Mouse (Mus musculus) cortical plate, adult 2 months (tissue): ENCODE results near the gene Kctd20. TPM values are rescaled to one million over a fixed set of nuclear protein-coding genes. Genes with fewer than 3 reads are reported as not detected.
A peak's percentile ranks its signal among the peaks of the same experiment; 100 is the strongest.

Source experiments
- H3K27ac ChIP-seq: fragments of 200-500 bp; 2 replicates; pipeline ENCODE4 v1.5.1; 2012; ENCODE audit warnings: low read length, control low read depth, inconsistent platforms; ENCODE audit not compliant: insufficient read depth
- H3K4me1 ChIP-seq: fragments of 200-500 bp; 2 replicates; pipeline ENCODE4 v1.6.1; 2011; ENCODE audit warnings: low read length; ENCODE audit not compliant: control insufficient read depth, insufficient read depth
- H3K4me3 ChIP-seq: fragments of 200-500 bp; 2 replicates; pipeline ENCODE4 v1.5.1; 2011; ENCODE audit warnings: mild to moderate bottlenecking, low read length, control low read depth; ENCODE audit not compliant: insufficient read depth
- CTCF ChIP-seq: fragments of 200-500 bp; IDR thresholded peaks from 2 replicates; pipeline ENCODE4 v1.5.1; 2011; ENCODE audit warnings: mild to moderate bottlenecking, control low read depth, low read length; ENCODE audit not compliant: insufficient read depth; ENCODE audit errors: extremely low read depth
- POLR2A ChIP-seq: fragments of 200-500 bp; IDR thresholded peaks from 2 replicates; pipeline ENCODE4 v1.6.1; 2011; ENCODE audit warnings: mild to moderate bottlenecking, low read length, control low read depth; ENCODE audit not compliant: insufficient read depth; ENCODE audit errors: extremely low read depth
- polyA plus RNA-seq: library from polyadenylated mRNA; depleted of rRNA; stranded (reverse); fragments of >200 nt; gene quantifications from 2 replicates; pipeline ENCODE4 v1.2.3, GENCODE M21; 2012; rRNA removed

Kctd20 gene
- polyA plus RNA-seq: 46.5 and 50.0 TPM in 2 replicates

GRCm38 (mm10) chr17:28951831-28952799 lies at the start of gene Kctd20:
Kctd20 (plus strand) TSS chr17:28951950.
- Histone ChIP-seq H3K27ac (peak within 1 kb of the TSS; percentile 99), H3K4me3 (peak within 1 kb of the TSS; percentile 86), H3K4me1 (peaks cover 6% of the 10 kb centered on the region; the same call in 1 of the 2 replicates)
- TF ChIP-seq CTCF (no peak), POLR2A (peak; percentile 74)

GRCm38 (mm10) chr17:28904546-28905376 lies 47.0 kb upstream of the Kctd20 start:
- TF ChIP-seq POLR2A (peak; percentile 70; the same call in 1 of the 2 replicates), CTCF (peak; percentile 68)
- Histone ChIP-seq H3K27ac (peak overlapping the region; percentile 70), H3K4me1 (peaks cover 7% of the 10 kb centered on the region), H3K4me3 (no peak overlapping the region)

GRCm38 (mm10) chr17:28905377-28905916 lies 46.3 kb upstream of the Kctd20 start:
- Histone ChIP-seq H3K4me3 (no peak overlapping the region), H3K4me1 (peaks cover 7% of the 10 kb centered on the region), H3K27ac (peak overlapping the region; percentile 70)
- TF ChIP-seq POLR2A: no peak
- no peak for TF ChIP-seq CTCF

- Histone ChIP-seq H3K27ac (peak overlapping the region; percentile 24; the same call in 1 of the 2 replicates), H3K4me1 (peaks cover 7% of the 10 kb centered on the region), H3K4me3 (no peak overlapping the region)
- TF ChIP-seq POLR2A (peak; percentile 43; the same call in 1 of the 2 replicates), CTCF (no peak)
These were observed 43.8 kb upstream of the Kctd20 start for GRCm38 (mm10) chr17:28907959-28908358.

GRCm38 (mm10) chr17:28909252-28909941 lies 42.4 kb upstream of the Kctd20 start:
- H3K4me1 ChIP-seq: peaks cover 7% of the 10 kb centered on the region
- no peak overlapping the region for H3K27ac ChIP-seq
- no peak overlapping the region for H3K4me3 ChIP-seq
- TF ChIP-seq CTCF (0 out of 2 replicates have a peak, but pooled peaks have one; percentile 18), POLR2A (no peak)

GRCm38 (mm10) chr17:28910139-28910538 lies 41.6 kb upstream of the Kctd20 start:
- no peak for TF ChIP-seq POLR2A
- TF ChIP-seq CTCF: no peak
- no peak overlapping the region for H3K4me3 ChIP-seq
- H3K4me1 ChIP-seq: peaks cover 5% of the 10 kb centered on the region; the same call in 1 of the 2 replicates
- H3K27ac ChIP-seq: no peak overlapping the region

GRCm38 (mm10) chr17:28913200-28913599 lies 38.5 kb upstream of the Kctd20 start:
- no peak overlapping the region for H3K27ac ChIP-seq
- peaks cover 1% of the 10 kb centered on the region; the same call in 1 of the 2 replicates for H3K4me1 ChIP-seq
- TF ChIP-seq POLR2A (no peak), CTCF (no peak)
- no peak overlapping the region for H3K4me3 ChIP-seq

GRCm38 (mm10) chr17:28913940-28914339 lies 37.8 kb upstream of the Kctd20 start:
- H3K27ac ChIP-seq: no peak overlapping the region
- no peaks in the 10 kb centered on the region for H3K4me1 ChIP-seq
- H3K4me3 ChIP-seq: no peak overlapping the region
- TF ChIP-seq CTCF (no peak), POLR2A (no peak)
